Mouse (Mus musculus): Measurements from ENCODE around the gene Ly6g5b.

The Ly6g5b gene

DNA sequence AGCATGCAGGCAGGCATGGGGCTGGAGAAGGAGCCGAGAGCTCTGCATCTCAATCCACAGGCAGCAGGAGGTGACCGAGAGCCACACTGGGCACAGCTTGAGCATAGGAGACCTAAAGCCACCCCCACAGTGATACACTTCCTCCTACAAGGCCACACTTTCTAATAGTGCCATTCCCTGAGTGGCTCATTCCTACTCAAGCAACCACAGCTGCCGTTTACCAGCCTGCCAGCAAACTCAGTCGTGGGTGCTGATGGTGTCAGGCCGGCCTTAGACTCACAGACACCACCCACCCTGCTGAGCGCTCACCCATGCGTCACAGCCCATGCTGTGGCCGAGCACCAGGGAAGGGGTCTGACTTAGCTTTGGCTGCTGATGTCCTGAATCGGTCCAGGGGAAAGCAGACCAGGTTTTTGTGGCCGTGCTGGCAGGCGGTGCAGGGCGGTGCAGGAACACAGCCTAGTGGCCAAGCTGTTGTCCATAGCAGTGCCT is 18.0 kb downstream of the Ly6g5b start:
- TF ChIP-seq GATA4 (IDR thresholded peaks at IDR 0.05; ENCODE audit: insufficient replicate concordance, low read length) = no peak

DNA sequence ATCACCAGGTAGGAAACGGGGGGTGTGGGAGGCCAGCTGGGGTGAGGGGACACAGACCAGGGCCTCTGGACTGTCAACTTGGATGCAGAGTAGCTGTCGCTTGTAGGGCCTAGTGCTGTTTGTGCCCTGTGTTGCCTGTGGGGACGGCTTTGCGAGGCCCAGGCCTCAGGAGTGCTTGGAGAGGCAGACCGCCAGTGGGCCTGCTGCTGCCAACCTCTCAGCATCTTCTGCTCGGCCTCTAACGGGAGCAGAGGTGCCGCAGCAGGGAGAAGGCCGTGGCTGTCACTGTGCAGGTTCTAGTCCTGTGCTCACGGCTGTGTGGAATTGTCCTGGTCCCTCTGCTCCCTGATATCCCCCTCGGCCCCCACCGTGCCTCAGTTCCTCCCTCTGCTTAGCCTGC is 18.6 kb downstream of the Ly6g5b start:
- TF ChIP-seq GATA4 (IDR thresholded peaks at IDR 0.05; ENCODE audit: insufficient replicate concordance, low read length) = no peak

GRCm38 (mm10) chr17:35094475-35095365 is 20.5 kb downstream of the Ly6g5b start:
- TF ChIP-seq GATA4 (IDR thresholded peaks at IDR 0.05; ENCODE audit: insufficient replicate concordance, low read length) = no peak

DNA sequence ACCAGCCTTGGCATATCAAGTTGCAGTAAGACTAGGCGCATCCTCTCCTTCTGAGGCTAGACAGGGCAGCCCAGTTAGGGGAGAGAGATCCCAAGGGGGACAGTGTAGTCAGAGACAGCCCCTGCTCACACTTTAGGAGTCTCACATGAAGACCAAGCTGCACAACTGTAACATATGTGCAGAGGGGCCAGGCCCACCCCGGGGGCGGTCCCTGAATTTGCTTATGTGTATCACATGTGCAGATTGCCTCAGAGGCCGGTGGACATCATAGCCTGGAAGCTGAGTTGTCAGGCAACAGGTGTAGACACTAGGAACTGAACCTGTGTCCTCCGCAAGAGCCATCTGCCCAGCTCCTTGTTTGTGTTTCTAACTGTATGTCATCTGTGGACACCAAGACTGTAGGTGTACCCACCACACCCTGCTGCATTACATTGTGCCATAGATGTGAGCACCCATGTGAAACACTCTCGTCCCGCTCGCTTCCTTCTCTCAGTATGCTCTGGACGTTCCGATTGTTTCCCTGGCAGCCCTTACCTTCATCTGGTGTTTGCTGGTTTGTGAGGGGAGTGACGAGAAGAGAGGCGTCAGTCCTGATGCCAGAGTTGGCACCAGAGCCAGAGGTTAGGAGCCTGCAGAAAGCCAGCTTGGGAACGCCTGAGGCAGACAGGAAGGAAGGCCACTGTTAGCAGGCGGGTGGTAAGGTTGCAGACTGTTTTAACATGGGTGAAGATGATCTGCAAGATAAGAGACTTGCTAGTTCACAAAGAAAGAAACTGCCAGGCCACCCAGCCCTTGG is 22.6 kb downstream of the Ly6g5b start:
- no peak for TF ChIP-seq GATA4 (IDR thresholded peaks at IDR 0.05; ENCODE audit: insufficient replicate concordance, low read length)

DNA sequence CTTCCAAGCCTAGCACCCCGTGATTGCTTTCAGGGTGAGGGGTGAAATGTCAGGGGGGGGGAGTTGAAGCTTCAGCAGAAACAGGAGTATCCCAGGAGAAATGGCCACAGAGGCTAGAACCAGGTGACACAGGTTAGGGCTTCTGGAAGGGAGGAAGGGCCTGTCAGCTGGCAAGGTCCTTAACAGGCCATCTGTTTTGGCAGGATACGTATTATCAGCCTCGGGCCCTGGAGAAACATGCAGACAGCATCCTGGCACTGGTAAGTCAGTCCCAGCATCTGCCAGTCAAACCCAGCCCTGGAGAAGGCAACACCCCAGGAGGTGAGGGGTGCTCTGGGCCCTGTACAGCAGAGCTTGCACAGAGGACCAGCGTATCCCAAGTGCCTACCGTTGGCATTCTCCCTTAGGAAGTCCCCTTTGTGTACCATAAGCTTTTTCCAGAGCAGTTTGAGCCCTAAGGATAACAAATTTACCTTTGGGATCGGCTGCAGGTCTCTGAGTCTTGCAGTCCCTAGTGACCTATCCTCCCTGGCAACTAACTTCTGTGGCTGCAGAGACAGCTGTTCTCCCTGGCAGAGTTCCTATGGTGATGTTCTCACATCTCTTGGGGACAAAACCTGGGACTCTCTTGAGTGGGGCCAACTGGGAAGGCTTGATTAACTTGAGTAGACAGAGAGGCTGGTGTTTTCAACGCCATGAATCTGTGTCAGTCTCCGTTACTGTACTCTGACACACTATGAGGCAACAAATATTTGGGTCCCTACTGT is 24.9 kb downstream of the Ly6g5b start:
- TF ChIP-seq GATA4 (IDR thresholded peaks at IDR 0.05; ENCODE audit: insufficient replicate concordance, low read length) = no peak; the same call in 1 of the 2 replicates

- peak; percentile 35; the same call in 1 of the 2 replicates for TF ChIP-seq GATA4 (IDR thresholded peaks at IDR 0.05; ENCODE audit: insufficient replicate concordance, low read length)
Observed at GRCm38 (mm10) chr17:35088825-35089644, 26.2 kb downstream of the Ly6g5b start, which contains the start of gene Abhd16a. TSS of gene Abhd16a (plus strand) at chr17:35089263.

- no peak for TF ChIP-seq GATA4 (IDR thresholded peaks at IDR 0.05; ENCODE audit: insufficient replicate concordance, low read length)
Observed at GRCm38 (mm10) chr17:35088151-35088550, 27.1 kb downstream of the Ly6g5b start.

GRCm38 (mm10) chr17:35085208-35085865 is 29.9 kb downstream of the Ly6g5b start, which contains the start of gene Ly6g6f:
TSS of gene Ly6g6f (minus strand) at chr17:35085610.
- peak; percentile 76; the same call in 1 of the 2 replicates for TF ChIP-seq GATA4 (IDR thresholded peaks at IDR 0.05; ENCODE audit: insufficient replicate concordance, low read length)

- TF ChIP-seq GATA4 (IDR thresholded peaks at IDR 0.05; ENCODE audit: insufficient replicate concordance, low read length) = no peak
Observed at GRCm38 (mm10) chr17:35083929-35084497, 31.2 kb downstream of the Ly6g5b start.

- no peak for TF ChIP-seq GATA4 (IDR thresholded peaks at IDR 0.05; ENCODE audit: insufficient replicate concordance, low read length)
Observed at GRCm38 (mm10) chr17:35082841-35083576, 32.2 kb downstream of the Ly6g5b start.

- TF ChIP-seq GATA4 (IDR thresholded peaks at IDR 0.05; ENCODE audit: insufficient replicate concordance, low read length) = no peak
Observed at GRCm38 (mm10) chr17:35080710-35081109, 34.5 kb downstream of the Ly6g5b start.

GRCm38 (mm10) chr17:35080248-35080647 is 35.0 kb downstream of the Ly6g5b start:
- no peak for TF ChIP-seq GATA4 (IDR thresholded peaks at IDR 0.05; ENCODE audit: insufficient replicate concordance, low read length)
